Mouse (Mus musculus): Measurements from ENCODE around the gene Gucy1b1.

DNA sequence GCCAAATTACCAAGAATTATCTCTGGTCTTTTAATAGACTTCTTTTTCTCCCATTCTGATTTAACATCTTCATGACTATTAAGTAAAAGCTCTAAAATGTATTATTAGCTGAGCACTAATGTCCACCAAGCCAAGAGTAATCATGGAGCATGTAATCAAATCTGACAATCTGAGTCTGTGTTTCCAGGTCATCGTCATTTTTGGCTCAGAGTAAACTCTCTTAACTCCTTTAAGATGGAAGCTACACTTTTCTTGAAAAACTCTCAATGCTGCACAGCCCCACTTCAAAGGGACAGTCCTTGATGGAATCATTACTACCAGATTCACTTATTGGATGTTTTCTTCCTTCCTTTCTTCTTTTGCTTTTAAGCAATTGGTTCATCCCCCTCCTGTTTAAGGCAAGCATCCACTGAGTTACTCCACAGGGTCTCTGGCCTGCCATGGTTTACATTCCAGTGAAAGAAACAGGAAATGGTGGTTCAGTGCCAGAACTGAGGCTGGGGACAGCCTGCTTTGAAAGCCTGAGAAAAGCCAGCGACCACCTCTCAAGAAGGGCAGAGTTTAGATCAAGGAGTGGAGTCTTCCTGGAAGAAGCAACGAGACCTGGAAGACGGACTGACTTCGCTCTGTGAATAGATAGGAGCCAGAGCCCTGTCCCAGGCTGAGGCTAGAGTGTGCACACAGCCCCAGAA is 20.1 kb downstream of the Gucy1b1 start:
- TF ChIP-seq CTCF (IDR thresholded peaks at IDR 0.05; ENCODE audit: control insufficient read depth, insufficient read depth, insufficient read length) (no peak), MAX (IDR thresholded peaks at IDR 0.05) (no peak), MYOG (IDR thresholded peaks at IDR 0.05; ENCODE audit: control insufficient read depth, extremely low read depth, insufficient read length) (no peak), MYOD1 (IDR thresholded peaks at IDR 0.05; ENCODE audit: control insufficient read depth, insufficient read length, low read depth) (no peak), FOSL1 (IDR thresholded peaks at IDR 0.05; ENCODE audit: insufficient read depth, low read length, poor library complexity, severe bottlenecking) (no peak), CEBPB (IDR thresholded peaks at IDR 0.05; ENCODE audit: low read depth) (no peak), USF1 (IDR thresholded peaks at IDR 0.05; ENCODE audit: low read depth) (no peak)

Data from C2C12 (cell line).